Mouse (Mus musculus) testis, adult 2 months (tissue): ENCODE measurements at regions not wholly inside any gene's neighbourhood (a gene's known extent, or its start where the extent isn't known, plus 50 kb on each side); places are given as distances from the start of the nearest gene placed in this dataset.

Source experiments
- H3K27ac ChIP-seq: fragments of 200-500 bp; 2 replicates; pipeline ENCODE4 v1.5.1; 2012; ENCODE audit warnings: low read depth, low read length; ENCODE audit not compliant: control insufficient read depth, insufficient read depth
- H3K27me3 ChIP-seq: fragments of 200-500 bp; 2 replicates; pipeline ENCODE4 v1.6.1; 2012; ENCODE audit warnings: mild to moderate bottlenecking, low read length, moderate library complexity; ENCODE audit not compliant: control insufficient read depth, insufficient read depth
- H3K36me3 ChIP-seq: fragments of 200-500 bp; 2 replicates; pipeline ENCODE4 v1.6.1; 2012; ENCODE audit warnings: mild to moderate bottlenecking, low read length; ENCODE audit not compliant: control insufficient read depth, insufficient read depth
- H3K4me1 ChIP-seq: fragments of 200-500 bp; 2 replicates; pipeline ENCODE4 v1.6.1; 2012; ENCODE audit warnings: low read length; ENCODE audit not compliant: control insufficient read depth, insufficient read depth
- H3K4me3 ChIP-seq: fragments of 200-500 bp; 2 replicates; pipeline ENCODE4 v1.5.1; 2012; ENCODE audit warnings: low read depth, mild to moderate bottlenecking, low read length, moderate library complexity, mixed read lengths; ENCODE audit not compliant: control insufficient read depth
- CTCF ChIP-seq: fragments of 200-500 bp; IDR thresholded peaks from 2 replicates; pipeline ENCODE4 v1.5.1; 2012; ENCODE audit warnings: low read depth, mild to moderate bottlenecking, inconsistent platforms, low read length, moderate library complexity; ENCODE audit not compliant: control insufficient read depth, insufficient read depth, insufficient replicate concordance
- POLR2A ChIP-seq: fragments of 200-500 bp; IDR thresholded peaks from 2 replicates; pipeline ENCODE4 v1.6.1; 2012; ENCODE audit warnings: low read depth, mild to moderate bottlenecking, inconsistent platforms, low read length, moderate library complexity; ENCODE audit not compliant: control insufficient read depth

GRCm38 (mm10) chr1:91658991-91659441 is 118.7 kb downstream of the Asb1 start:
- no peak for TF ChIP-seq CTCF
- TF ChIP-seq POLR2A: no peak
- Histone ChIP-seq H3K27me3 (no peaks in the 10 kb centered on the region), H3K27ac (no peak overlapping the region), H3K4me3 (no peak overlapping the region), H3K36me3 (no peaks in the 10 kb centered on the region), H3K4me1 (no peaks in the 10 kb centered on the region)

GRCm38 (mm10) chr1:91659486-91659885 is 119.1 kb downstream of the Asb1 start:
- TF ChIP-seq POLR2A: no peak
- no peak for TF ChIP-seq CTCF
- H3K4me1 ChIP-seq: no peaks in the 10 kb centered on the region
- no peak overlapping the region for H3K27ac ChIP-seq
- no peaks in the 10 kb centered on the region for H3K36me3 ChIP-seq
- no peaks in the 10 kb centered on the region for H3K27me3 ChIP-seq
- no peak overlapping the region for H3K4me3 ChIP-seq

GRCm38 (mm10) chr1:91663289-91663688 is 122.9 kb downstream of the Asb1 start:
- Histone ChIP-seq H3K4me1 (no peaks in the 10 kb centered on the region), H3K27ac (no peak overlapping the region), H3K4me3 (no peak overlapping the region), H3K27me3 (no peaks in the 10 kb centered on the region), H3K36me3 (no peaks in the 10 kb centered on the region)
- no peak for TF ChIP-seq POLR2A

- no peak overlapping the region for H3K4me3 ChIP-seq
- TF ChIP-seq CTCF (no peak), POLR2A (no peak)
- no peak overlapping the region for H3K27ac ChIP-seq
- no peaks in the 10 kb centered on the region for H3K27me3 ChIP-seq
- no peaks in the 10 kb centered on the region for H3K4me1 ChIP-seq
- H3K36me3 ChIP-seq: no peaks in the 10 kb centered on the region
These were observed 124.3 kb downstream of the Asb1 start for GRCm38 (mm10) chr1:91664622-91665021.

- TF ChIP-seq CTCF (no peak), POLR2A (no peak)
- H3K27ac ChIP-seq: no peak overlapping the region
- no peaks in the 10 kb centered on the region for H3K4me1 ChIP-seq
These were observed 128.2 kb downstream of the Asb1 start for GRCm38 (mm10) chr1:91668530-91668929.

GRCm38 (mm10) chr1:91670980-91671379 is 130.3 kb upstream of the Twist2 start:
- Histone ChIP-seq H3K36me3 (no peaks in the 10 kb centered on the region), H3K4me1 (no peaks in the 10 kb centered on the region), H3K27ac (no peak overlapping the region), H3K4me3 (no peak overlapping the region), H3K27me3 (no peaks in the 10 kb centered on the region)
- no peak for TF ChIP-seq POLR2A

More at GRCm38 (mm10) chr1:91668530-91668929, 128.2 kb downstream of the Asb1 start:
- Histone ChIP-seq H3K36me3 (no peaks in the 10 kb centered on the region), H3K4me3 (no peak overlapping the region), H3K27me3 (no peaks in the 10 kb centered on the region)

GRCm38 (mm10) chr1:91674082-91674655 is 127.1 kb upstream of the Twist2 start:
- H3K4me1 ChIP-seq: no peaks in the 10 kb centered on the region

GRCm38 (mm10) chr1:91677062-91677461 is 124.2 kb upstream of the Twist2 start:
- no peak for TF ChIP-seq CTCF
- TF ChIP-seq POLR2A: no peak
- Histone ChIP-seq H3K36me3 (no peaks in the 10 kb centered on the region), H3K4me1 (no peaks in the 10 kb centered on the region), H3K27ac (no peak overlapping the region), H3K4me3 (no peak overlapping the region), H3K27me3 (no peaks in the 10 kb centered on the region)

More at GRCm38 (mm10) chr1:91674082-91674655, 127.1 kb upstream of the Twist2 start:
- no peaks in the 10 kb centered on the region for H3K36me3 ChIP-seq
- no peak overlapping the region for H3K4me3 ChIP-seq
- no peak overlapping the region for H3K27ac ChIP-seq
- no peak for TF ChIP-seq CTCF
- no peak for TF ChIP-seq POLR2A
- no peaks in the 10 kb centered on the region for H3K27me3 ChIP-seq
